Mouse (Mus musculus) layer of hippocampus, adult 11-12 months (tissue): ENCODE measurements at regions not wholly inside any gene's neighbourhood (a gene's known extent, or its start where the extent isn't known, plus 50 kb on each side); places are given as distances from the start of the nearest gene placed in this dataset.

Experiments
- DNase-seq: peaks from one replicate; pipeline ENCODE4 v3.0.0; 2022; ENCODE audit warnings: low spot score

DNA sequence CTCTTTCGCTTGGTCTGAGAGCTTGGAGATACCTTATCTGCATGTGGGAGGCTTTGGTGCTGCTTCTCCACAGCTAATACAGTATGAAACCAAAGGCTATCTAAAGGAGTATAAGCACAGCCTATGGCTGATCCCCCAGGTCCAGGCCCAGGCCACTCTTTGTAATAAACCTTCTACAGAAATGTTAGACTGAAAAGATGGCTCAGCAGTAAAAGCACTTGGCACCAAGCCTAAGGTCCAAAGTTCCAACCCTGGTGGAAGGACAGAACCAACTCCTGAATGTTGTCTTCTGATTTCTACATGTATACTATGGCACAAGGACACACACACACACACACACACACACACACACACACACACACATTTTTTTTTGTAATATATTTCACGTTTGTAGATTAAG is 1397.2 kb upstream of the Cntnap5a start:
- no peak for DNase-seq

DNA sequence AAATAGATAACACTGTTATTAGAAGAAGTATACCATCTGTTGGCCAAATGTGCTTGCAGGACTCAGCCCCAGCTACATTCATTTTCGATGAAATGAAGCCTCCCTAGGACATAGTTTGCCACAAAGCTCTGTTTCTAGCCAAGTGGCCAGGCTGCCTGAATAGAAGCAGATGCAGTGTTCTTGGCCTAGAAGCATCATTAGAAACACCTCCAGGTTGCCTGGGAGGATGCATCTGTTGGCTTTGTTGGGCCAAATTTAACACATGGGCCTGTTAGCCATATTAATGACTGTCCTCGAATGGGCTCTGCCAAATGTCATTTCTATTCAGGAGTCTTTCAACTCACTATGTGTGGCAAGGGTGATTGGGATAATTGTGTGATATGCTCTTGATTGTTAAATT is 1354.0 kb upstream of the Cntnap5a start:
- peak; percentile 77 for DNase-seq

DNA sequence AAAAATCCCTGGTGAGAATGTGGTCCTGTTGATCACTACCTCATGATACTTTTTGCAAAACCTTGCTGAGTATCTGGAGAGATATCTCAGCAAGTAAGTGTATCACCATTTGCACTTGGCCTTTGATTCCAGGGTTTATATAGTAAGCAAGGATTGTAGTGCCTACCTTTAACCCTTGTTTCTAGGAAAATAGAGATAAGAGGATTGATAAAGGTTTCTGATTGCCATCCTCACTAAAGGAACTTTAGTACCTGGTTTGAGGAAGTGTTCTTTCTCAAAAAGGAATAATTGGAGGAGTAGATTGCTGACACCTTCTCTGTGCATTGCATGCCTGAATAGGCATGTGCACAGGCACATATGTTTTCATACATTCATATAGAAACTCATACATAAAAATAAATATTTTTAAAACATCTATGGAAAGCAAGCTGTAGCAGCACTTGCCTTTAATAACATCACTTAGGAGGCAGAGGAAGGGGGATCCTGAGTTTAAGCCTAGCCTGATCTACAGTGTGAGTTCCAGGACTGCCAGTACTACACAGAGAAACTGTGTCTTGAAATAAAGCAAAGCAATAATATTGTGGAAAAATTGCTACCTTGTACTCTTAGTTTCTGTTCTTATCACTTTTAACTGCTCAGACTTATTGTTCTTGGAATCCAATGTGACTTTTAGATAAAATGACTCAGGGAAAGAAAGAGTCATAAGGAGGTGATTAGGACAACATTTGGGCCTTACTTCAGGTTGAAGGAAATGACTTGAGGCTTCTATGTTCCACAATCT is 1326.2 kb upstream of the Cntnap5a start:
- no peak for DNase-seq

DNA sequence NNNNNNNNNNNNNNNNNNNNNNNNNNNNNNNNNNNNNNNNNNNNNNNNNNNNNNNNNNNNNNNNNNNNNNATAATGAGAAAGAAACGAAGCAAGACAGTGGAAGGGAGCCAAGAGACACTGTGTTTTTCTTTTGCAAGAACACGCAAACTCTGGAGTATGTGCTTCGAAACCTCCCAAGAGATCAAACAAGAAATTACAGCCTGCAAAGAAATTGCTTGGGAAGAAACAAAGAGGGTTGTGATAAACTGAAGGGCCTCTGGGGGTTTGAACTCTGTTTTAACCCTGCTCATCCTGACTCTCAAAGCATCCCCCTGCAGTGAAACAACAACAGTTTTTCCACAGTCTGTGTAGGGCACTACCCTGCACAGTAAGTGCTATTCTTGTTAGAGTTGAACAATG is 1292.5 kb upstream of the Cntnap5a start:
- DNase-seq = no peak
